Mouse (Mus musculus): Measurements from ENCODE around the gene Ccdc61. TPM values are rescaled to one million over a fixed set of nuclear protein-coding genes. Genes with fewer than 3 reads are reported as not detected.

The Ccdc61 gene
- polyA plus RNA-seq, 1 experiment from 2014 or later = 38.7 TPM

DNA sequence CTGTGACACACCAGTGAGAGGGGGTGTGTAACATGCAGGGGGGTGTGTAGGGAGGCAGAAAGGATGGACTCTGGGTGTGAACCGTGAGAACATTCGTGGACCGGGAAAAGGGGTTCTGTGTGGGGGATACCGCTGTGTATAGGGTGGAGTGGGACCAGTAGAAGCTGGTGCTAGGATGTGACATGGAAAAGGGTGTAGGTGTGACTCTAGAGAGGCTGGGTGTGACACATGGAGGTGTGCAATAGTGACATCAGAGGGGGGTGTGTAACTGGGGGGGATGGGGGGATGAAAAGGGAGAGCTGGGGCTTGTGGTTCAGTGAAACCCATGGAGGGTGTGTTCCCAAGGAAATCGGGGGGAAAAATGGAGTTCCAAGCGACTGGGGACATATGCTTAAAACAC lies 16.7 kb upstream of the Ccdc61 start:
- no peak for ATAC-seq (ENCODE audit: low FRiP score, low read depth)
- H3K27me3 ChIP-seq = no peaks in the 10 kb centered on the region
- H3K9ac ChIP-seq (replicated peaks) = peak overlapping the region; percentile 100
- peak overlapping the region; percentile 86 for H3K4me2 ChIP-seq (replicated peaks)
- H3K4me1 ChIP-seq = peaks cover 68% of the 10 kb centered on the region
- 52% methylated on average over 6 of the region's 6 CpGs for WGBS
- peak overlapping the region; percentile 99 for H3K4me3 ChIP-seq
- peaks cover 3% of the 10 kb centered on the region; the same call in 1 of the 2 replicates for H3K36me3 ChIP-seq
- no peaks in the 10 kb centered on the region for H3K9me3 ChIP-seq
- peak overlapping the region; percentile 97 for H3K27ac ChIP-seq (replicated peaks)

DNA sequence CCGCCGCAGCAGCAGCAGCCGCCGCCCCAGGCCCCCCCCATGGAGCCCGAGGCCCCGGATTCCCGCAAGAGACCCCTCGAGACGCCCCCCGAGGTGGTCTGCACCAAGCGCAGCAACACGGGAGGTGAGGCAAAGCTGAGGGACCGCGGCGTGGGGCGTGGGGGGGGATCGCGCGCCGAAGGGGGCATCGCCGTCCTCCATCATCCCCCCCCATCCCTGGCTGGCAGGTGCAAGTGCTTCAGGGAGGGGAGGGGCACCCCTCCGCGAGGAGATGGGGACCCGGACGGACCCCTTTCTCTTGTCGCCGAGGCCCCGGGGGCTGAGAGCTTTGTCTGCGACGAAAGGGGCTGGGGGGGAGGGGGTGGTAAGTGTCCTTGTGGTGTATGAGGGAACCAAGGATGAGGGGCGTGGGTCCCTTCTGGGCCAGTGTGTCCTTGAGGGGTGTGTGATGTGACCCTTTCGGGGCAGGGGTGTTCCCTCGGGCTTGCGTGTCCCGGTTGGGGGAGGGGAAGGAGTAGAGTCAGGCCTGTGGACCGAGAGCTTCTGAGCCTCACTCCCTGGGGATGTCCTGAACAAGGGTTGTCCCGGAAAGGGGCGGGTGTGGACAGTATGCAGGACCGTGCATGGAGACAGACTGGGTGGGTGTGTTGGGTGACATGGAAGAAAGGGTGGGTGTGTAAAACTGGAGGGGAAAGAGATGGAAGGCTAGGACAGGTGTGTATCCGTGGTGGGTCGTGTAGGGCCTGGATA lies 16.0 kb upstream of the Ccdc61 start:
- peak; percentile 19 for ATAC-seq (ENCODE audit: low FRiP score, low read depth)
- Histone ChIP-seq H3K4me1 (peaks cover 69% of the 10 kb centered on the region), H3K9me3 (no peaks in the 10 kb centered on the region), H3K4me3 (peak overlapping the region; percentile 99), H3K36me3 (peaks cover under 1% of the 10 kb centered on the region; the same call in 1 of the 2 replicates), H3K27me3 (no peaks in the 10 kb centered on the region), H3K9ac (replicated peaks) (peak overlapping the region; percentile 100), H3K27ac (replicated peaks) (peak overlapping the region; percentile 97), H3K4me2 (replicated peaks) (peak overlapping the region; percentile 86)
- WGBS = 2% methylated on average over 42 of the region's 42 CpGs

DNA sequence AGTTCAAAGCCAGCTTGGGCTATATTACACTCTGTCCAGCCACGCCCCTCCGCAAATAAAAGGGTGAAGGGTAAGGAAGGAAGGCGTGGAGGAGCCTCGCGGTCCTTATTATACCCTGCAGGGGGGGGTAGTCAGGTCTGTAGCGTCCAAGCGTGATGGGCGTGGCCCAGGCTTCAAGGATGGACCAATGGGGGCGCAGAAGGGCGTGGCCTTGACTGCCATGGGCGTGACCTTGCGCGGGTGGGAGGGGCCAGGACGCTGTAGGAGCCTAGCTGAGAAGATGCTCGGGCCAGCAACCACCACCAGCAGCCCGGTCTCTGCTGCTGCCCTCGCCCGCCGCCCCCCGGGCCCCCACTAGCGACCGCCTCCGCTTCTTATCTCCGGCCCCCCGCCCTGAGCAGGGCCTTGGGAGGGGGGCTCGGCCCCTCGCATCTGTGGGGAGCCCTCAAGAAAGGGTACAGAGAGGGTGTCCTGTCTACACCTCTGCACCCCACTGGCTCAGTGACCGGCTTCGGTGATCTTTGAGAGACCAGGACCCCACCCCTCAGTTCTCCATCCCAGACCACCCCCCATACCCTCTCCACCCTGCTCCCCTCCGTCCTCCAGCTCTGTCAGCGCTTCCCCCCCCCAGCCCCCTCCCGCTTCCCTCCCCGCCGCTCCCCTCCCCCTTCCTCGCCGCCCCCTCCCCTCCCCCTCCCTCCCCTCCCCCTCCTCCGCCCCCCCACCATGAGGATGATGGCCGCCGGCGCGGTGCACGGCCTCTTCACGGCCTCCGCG lies 15.1 kb upstream of the Ccdc61 start, which contains the start of gene Nova2:
Nova2 (plus strand) TSS at position 727 of the 777 bp plus-strand sequence.
- Histone ChIP-seq H3K27me3 (no peaks in the 10 kb centered on the region), H3K4me1 (peaks cover 69% of the 10 kb centered on the region), H3K4me3 (peak within 1 kb of the TSS; percentile 99), H3K36me3 (no peaks in the 10 kb centered on the region), H3K4me2 (replicated peaks) (peak within 1 kb of the TSS; percentile 86), H3K9me3 (no peaks in the 10 kb centered on the region), H3K27ac (replicated peaks) (peak within 1 kb of the TSS; percentile 97), H3K9ac (replicated peaks) (peak within 1 kb of the TSS; percentile 100)
- WGBS = 0% methylated on average over 34 of the region's 45 CpGs
- ATAC-seq (ENCODE audit: low FRiP score, low read depth) = peak; percentile 87

DNA sequence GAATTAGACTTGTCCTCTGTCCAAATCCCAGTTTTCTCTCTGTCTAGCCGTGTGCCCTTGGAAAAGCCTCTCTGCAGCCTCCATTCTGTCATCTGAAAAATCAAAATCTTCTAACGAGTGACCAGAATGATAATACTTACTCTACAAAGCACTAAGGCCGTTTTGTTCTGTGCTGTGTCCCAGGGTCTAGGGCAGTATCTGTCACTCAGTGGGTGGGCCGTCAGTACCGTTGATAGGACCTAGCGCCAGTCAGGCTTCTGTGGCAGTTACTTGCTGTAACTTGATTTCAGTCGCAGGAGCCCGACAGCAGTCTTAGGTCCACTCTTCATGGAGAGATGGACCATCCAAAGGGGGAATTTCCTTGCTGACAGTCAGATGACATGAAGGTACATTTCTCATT lies 14.1 kb upstream of the Ccdc61 start:
- Histone ChIP-seq H3K4me1 (peaks cover 65% of the 10 kb centered on the region), H3K27me3 (no peaks in the 10 kb centered on the region), H3K4me3 (peak overlapping the region; percentile 18), H3K36me3 (no peaks in the 10 kb centered on the region), H3K9ac (replicated peaks) (peak overlapping the region; percentile 7; the same call in 1 of the 2 replicates), H3K4me2 (replicated peaks) (peak overlapping the region; percentile 86), H3K27ac (replicated peaks) (peak overlapping the region; percentile 97), H3K9me3 (no peaks in the 10 kb centered on the region)
- WGBS = 4% methylated on average over 8 of the region's 8 CpGs
- no peak for ATAC-seq (ENCODE audit: low FRiP score, low read depth)

DNA sequence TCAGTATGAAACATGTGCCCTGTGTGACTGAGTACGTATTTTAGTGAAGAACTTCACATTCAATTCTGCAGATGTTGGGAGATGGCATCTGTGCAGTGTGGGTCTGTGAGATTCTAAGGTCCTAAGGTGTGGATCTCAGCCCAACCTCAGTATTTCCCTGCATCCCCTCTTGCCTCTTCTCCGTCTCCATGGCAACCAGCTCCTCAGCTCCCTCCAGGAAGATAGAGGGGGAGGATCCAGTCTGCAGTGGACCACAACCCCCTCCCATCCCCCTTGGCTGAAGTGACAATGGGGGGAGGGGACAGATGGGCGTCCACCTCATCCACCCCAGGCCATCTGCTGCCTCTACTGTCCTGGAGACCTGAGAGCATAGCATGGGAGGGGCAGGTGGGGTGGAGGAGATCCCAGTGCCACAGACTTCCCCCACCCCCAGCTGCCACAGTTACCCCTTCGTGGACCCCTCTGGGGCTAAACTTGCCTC lies 13.5 kb upstream of the Ccdc61 start:
- peak overlapping the region; percentile 86 for H3K4me2 ChIP-seq (replicated peaks)
- H3K27me3 ChIP-seq = no peaks in the 10 kb centered on the region
- H3K36me3 ChIP-seq = no peaks in the 10 kb centered on the region
- 12% methylated on average over 4 of the region's 4 CpGs for WGBS
- peak overlapping the region; percentile 97 for H3K27ac ChIP-seq (replicated peaks)
- peaks cover 63% of the 10 kb centered on the region for H3K4me1 ChIP-seq
- H3K9me3 ChIP-seq = no peaks in the 10 kb centered on the region
- peak; percentile 51 for ATAC-seq (ENCODE audit: low FRiP score, low read depth)
- H3K4me3 ChIP-seq = peak overlapping the region; percentile 18
- peak overlapping the region; percentile 24; the same call in 1 of the 2 replicates for H3K9ac ChIP-seq (replicated peaks)

DNA sequence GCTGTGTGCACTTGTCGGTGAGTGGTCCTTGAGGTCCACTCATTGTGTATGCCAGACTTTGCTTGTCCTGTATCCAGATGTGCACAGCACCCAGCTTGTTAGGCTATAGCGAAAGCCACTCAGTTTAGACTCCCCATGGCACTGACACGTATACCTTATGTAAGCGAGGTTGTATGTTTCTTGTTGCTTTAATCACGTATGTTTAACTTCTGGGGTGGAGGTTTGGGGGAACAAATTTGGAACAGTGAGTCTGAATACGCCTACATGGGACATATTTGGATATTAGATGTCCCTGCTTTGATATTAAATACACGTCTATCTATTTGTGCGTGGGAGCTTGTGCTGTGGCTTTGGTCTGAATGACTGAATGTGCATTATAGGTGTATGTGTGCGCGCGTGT lies 13.1 kb upstream of the Ccdc61 start:
- Histone ChIP-seq H3K27ac (replicated peaks) (peak overlapping the region; percentile 97), H3K9me3 (no peaks in the 10 kb centered on the region), H3K9ac (replicated peaks) (0 out of 2 replicates have a peak overlapping the region, but pooled peaks have one; percentile 24), H3K4me3 (no peak overlapping the region), H3K27me3 (no peaks in the 10 kb centered on the region), H3K4me1 (peaks cover 59% of the 10 kb centered on the region), H3K4me2 (replicated peaks) (peak overlapping the region; percentile 86), H3K36me3 (no peaks in the 10 kb centered on the region)
- 55% methylated on average over 11 of the region's 11 CpGs for WGBS
- ATAC-seq (ENCODE audit: low FRiP score, low read depth) = no peak

DNA sequence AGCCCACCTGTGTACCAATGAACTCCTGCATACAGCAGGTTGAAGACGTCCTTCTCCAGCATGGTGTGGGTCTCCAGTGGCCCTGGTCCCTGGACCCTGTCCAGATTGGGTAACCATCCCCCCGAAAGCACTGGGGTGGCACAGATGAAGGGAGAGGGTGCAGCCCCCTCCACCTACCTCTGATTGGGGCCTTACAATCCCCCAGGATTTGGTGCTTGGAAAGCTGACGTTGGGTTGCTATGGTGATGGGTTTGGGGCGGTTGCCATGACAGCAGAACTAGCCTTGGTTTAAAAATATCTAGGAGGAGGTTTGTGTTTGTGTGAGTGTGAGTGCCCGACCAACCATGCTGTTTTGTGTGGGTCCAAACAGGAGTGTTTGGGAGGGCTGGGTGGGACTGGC lies 12.6 kb upstream of the Ccdc61 start:
- peak overlapping the region; percentile 97 for H3K27ac ChIP-seq (replicated peaks)
- H3K27me3 ChIP-seq = no peaks in the 10 kb centered on the region
- peak overlapping the region; percentile 17; the same call in 1 of the 2 replicates for H3K9ac ChIP-seq (replicated peaks)
- no peak overlapping the region for H3K4me3 ChIP-seq
- no peak for ATAC-seq (ENCODE audit: low FRiP score, low read depth)
- no peaks in the 10 kb centered on the region for H3K9me3 ChIP-seq
- WGBS = 24% methylated on average over 5 of the region's 5 CpGs
- H3K4me1 ChIP-seq = peaks cover 54% of the 10 kb centered on the region
- peak overlapping the region; percentile 86 for H3K4me2 ChIP-seq (replicated peaks)
- no peaks in the 10 kb centered on the region for H3K36me3 ChIP-seq

DNA sequence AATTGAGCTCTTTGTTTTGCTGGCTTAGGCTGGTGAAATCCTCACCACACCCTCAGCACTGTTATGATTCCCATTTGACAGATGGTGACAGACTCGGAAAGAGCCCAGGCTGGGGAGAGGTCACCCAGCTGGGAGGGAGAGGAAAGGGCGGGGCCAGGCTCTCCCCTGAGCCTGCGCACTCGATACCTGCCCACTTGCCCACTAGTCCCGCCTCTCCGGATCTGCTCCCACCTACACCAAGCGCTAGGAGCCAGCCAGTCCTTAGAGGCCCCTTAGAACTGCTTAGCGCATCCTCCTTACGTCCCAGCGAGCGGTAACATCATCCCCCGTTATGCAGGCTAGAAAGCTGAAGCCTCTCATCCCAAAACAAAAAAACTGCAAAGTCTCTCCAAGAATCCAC lies 10.9 kb upstream of the Ccdc61 start:
- H3K9me3 ChIP-seq = no peaks in the 10 kb centered on the region
- peak overlapping the region; percentile 97 for H3K27ac ChIP-seq (replicated peaks)
- no peaks in the 10 kb centered on the region for H3K27me3 ChIP-seq
- no peaks in the 10 kb centered on the region for H3K36me3 ChIP-seq
- no peak overlapping the region; the same call in 1 of the 2 replicates for H3K9ac ChIP-seq (replicated peaks)
- H3K4me1 ChIP-seq = peaks cover 41% of the 10 kb centered on the region
- 3% methylated on average over 12 of the region's 12 CpGs for WGBS
- no peak overlapping the region for H3K4me3 ChIP-seq
- H3K4me2 ChIP-seq (replicated peaks) = peak overlapping the region; percentile 26
- ATAC-seq (ENCODE audit: low FRiP score, low read depth) = no peak

DNA sequence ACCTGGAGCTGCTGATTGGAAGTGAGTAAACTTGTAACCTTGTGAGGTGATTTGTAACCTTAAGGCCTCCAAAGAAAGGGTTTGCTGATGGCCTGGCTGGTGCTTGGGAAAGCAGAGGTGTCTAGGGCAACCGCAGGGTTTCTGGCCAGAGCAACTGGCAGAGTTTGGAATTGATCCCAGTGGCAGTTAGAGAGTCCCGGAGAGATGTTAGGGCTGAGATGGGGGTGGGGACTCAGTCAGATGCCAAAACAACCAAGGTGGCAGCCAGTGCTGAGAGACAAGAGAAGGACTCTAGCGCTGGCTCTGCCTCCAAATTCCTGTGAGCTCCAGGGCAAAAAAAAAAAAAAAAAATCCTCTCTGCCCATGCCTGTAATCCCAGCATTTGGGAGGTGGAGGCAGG lies 7.7 kb upstream of the Ccdc61 start:
- 71% methylated on average over 3 of the region's 3 CpGs for WGBS
- no peak overlapping the region for H3K4me3 ChIP-seq
- H3K27me3 ChIP-seq = no peaks in the 10 kb centered on the region
- no peak overlapping the region for H3K27ac ChIP-seq (replicated peaks)
- no peaks in the 10 kb centered on the region for H3K36me3 ChIP-seq
- no peak overlapping the region for H3K4me2 ChIP-seq (replicated peaks)
- peaks cover 20% of the 10 kb centered on the region for H3K4me1 ChIP-seq
- H3K9ac ChIP-seq (replicated peaks) = no peak overlapping the region
- ATAC-seq (ENCODE audit: low FRiP score, low read depth) = no peak
- H3K9me3 ChIP-seq = no peaks in the 10 kb centered on the region

DNA sequence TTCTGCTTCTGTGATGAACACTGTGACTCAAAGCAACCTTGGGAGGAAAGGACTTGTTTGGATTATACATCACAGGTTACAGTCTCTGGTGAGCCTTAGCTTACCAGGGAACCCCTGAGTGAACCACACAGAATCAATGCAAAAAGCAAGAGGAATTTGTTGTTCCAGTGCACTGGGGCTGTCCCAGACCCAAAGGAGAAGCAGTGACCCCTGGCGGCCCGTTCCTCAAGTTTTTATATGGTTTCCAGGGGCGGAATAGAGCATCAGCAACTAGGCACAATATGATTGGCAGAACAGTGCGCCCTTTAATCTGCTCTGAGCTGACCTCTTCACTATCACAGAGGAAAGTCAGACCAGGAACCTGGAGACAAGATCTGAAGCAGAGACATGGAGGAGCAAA lies 6.0 kb upstream of the Ccdc61 start:
- H3K36me3 ChIP-seq = no peaks in the 10 kb centered on the region
- H3K4me2 ChIP-seq (replicated peaks) = no peak overlapping the region
- H3K9ac ChIP-seq (replicated peaks) = no peak overlapping the region
- no peak for ATAC-seq (ENCODE audit: low FRiP score, low read depth)
- no peak overlapping the region for H3K27ac ChIP-seq (replicated peaks)
- 77% methylated on average over 4 of the region's 4 CpGs for WGBS
- no peak overlapping the region for H3K4me3 ChIP-seq
- H3K9me3 ChIP-seq = no peaks in the 10 kb centered on the region
- H3K27me3 ChIP-seq = no peaks in the 10 kb centered on the region
- peaks cover 5% of the 10 kb centered on the region for H3K4me1 ChIP-seq

DNA sequence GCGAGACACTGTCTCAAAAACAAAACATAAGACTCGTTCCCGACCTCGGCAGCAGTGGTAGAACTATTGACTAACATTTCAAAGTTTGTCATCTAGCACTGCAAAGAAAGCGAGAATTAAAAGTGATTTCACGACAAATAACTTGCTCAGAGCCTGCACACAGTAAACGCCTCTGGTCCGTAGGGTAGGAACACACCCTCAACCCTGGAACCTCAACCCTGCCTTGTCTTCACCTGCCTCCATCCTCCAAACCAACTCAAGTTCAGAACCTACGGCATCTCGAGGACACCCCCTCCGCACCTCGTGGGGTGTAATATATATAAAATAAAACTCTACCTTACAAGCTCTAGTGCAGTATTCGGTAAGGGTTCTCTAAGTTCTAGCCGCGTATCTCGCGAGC lies 418 bp downstream of the Ccdc61 start:
- no peak for ATAC-seq (ENCODE audit: low FRiP score, low read depth)
- Histone ChIP-seq H3K4me1 (peaks cover 22% of the 10 kb centered on the region), H3K4me3 (peak overlapping the region; percentile 82), H3K36me3 (no peaks in the 10 kb centered on the region), H3K4me2 (replicated peaks) (peak overlapping the region; percentile 74), H3K27ac (replicated peaks) (no peak overlapping the region), H3K9me3 (no peaks in the 10 kb centered on the region), H3K27me3 (no peaks in the 10 kb centered on the region), H3K9ac (replicated peaks) (peak overlapping the region; percentile 62)
- WGBS = 9% methylated on average over 17 of the region's 17 CpGs

DNA sequence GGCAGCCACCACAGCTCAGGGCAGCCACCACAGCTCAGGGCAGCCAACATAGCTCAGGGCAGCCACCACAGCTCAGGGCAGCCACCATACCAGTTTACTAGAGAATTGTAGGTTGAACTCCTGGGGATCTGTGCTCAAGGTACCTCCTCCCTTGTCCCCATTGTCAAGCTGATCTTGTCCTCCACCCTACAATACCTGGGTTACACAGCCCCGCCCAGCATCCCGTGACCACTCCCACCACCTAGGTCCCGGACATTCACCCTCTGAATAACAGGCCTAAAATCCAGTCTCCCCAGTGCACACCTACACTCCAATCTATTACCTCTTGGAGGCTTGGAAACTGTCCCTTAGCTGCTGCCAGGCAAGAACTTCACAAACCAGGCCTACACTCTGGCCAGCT lies 5.2 kb downstream of the Ccdc61 start:
- Histone ChIP-seq H3K27me3 (no peaks in the 10 kb centered on the region), H3K9me3 (no peaks in the 10 kb centered on the region), H3K27ac (replicated peaks) (no peak overlapping the region), H3K4me1 (peaks cover 15% of the 10 kb centered on the region), H3K9ac (replicated peaks) (no peak overlapping the region), H3K4me3 (no peak overlapping the region), H3K36me3 (peaks cover 17% of the 10 kb centered on the region; the same call in 1 of the 2 replicates), H3K4me2 (replicated peaks) (no peak overlapping the region)
- ATAC-seq (ENCODE audit: low FRiP score, low read depth) = no peak
- 85% methylated on average over 3 of the region's 3 CpGs for WGBS
